Mouse (Mus musculus): Measurements from ENCODE around the gene Rnf157.

Gene Rnf157

DNA sequence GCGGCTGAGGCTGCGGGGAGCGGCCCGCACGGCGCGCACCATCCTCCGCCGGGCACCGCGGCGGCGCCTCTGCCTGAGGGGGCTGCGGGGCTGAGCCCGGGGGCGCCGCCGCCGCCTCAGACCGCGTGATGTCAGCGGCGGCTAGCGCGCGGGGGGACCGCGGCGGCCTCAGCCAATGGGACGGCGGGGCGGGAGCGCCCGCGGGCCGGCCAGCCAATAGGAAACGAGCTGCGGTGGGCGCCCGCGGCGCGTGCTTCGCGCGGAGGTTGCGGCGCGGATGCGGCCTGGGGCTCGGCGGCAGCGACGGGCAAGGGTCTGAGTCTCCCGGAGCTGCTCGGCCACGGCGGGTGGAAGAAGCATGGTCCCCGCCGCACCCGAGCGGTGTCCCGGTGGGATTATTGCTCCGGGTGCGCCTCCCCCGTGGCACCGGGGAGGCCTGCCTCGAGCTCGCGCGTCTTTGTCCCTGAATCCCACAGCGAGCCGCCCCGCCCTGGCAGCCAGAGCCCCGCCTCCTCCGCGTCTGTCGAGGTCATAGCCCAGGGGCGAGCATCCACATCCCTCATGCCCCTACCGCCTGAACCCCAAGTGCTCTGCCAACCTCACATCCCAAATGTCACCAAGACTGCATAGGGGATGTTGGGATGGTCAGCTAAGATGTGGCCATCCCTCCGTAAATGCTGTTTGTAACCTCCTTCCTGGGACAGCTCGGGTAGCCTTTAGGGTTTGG, at the start of gene Rnf157:
Gene Rnf157 (minus strand): TSS at position 129 of the 727 bp plus-strand sequence.
- DNase-seq (ENCODE audit: low spot score), result peak; percentile 87

- DNase-seq (ENCODE audit: low spot score), result no peak
These were observed 47.0 kb upstream of the Rnf157 start for GRCm38 (mm10) chr11:116459786-116460185.

DNA sequence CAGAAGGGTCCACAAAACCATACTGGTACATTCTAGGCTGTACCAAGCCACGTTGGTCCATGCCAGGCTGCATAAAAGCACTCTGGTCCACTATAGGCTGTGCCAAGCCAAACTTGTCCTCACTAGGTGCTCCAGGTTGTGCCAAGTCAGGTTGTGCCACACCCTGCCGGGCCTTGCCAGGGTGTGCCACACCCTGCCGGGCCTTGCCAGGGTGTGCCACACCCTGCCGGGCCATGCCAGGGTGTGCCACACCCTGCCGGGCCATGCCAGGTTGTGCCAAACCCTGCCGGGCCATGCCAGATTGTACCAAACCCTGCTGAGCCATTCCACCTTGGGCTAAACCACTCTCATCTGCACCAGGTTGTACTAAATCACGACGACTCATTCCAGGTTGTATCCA, 43.4 kb upstream of the Rnf157 start:
- no peak for DNase-seq (ENCODE audit: low spot score)

- no peak for DNase-seq (ENCODE audit: low spot score)
These were observed 41.1 kb upstream of the Rnf157 start for GRCm38 (mm10) chr11:116453889-116454288.

DNA sequence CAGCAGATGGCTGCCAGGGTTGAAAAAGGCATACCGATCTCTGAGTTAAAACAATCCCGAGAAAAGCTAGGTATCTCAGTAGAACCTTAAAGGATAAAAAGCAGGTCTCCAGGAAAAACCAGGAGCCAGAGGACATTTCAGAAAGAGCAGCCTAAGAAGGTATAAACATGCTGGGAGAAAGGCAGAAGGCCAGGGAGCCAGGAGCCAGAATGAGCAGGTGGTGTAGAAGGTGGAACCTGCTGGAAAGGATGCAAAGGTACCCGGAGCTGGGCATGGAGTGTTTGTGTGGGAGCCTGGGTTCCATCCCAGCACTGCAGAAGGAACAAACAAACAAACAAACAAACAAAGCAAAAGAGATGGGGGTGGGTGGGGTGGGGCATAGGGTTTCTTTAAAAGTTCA, 36.5 kb upstream of the Rnf157 start:
- no peak for DNase-seq (ENCODE audit: low spot score)

DNA sequence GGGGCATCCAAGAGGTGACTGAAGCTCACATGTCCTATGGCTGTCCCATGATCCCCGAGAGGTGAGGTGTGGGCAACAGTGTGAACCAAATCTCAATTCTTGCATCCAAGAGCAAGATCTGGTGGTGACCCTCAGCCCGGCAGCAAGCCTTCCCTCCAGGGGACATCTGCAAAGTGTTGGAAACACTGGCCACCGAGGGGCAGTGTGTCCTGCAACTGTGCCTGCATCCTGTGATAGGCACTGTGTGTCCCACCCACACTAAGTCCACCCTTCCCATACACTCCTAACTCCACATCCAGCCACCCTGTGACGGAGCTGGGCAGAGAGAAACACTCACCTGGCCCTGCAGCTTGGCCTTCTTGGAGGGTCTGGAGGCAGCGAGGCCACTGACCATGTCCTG, 35.0 kb upstream of the Rnf157 start:
- DNase-seq (ENCODE audit: low spot score), result no peak

DNA sequence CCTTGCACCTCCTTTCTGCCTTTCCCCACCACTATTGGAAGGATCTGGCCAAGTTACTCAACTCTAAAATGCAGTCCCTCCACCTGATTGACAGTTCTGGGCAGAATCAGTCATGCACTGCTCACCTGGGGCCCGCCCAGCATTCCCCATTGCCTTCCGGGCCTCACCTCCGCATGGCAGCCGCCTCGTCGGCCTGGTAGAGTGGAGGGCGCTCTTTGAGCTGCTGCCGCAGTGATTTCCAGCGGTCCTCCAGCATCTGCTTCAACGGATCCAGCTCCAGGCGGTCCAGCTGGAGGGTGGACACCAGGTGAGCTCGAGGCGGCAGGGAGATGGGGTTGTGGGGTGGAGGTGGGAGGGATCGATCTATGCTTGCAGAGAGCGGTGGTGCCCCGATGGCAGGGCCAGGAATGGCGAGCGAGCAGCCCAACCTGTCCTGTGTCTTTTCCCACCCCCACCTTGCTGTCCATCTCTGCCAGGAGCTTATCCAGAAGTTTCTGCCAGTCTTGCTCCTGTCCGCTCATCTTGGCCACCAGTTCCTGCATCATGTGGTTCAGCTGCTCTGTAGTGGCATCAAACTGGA, 33.6 kb upstream of the Rnf157 start:
- no peak for DNase-seq (ENCODE audit: low spot score)

DNA sequence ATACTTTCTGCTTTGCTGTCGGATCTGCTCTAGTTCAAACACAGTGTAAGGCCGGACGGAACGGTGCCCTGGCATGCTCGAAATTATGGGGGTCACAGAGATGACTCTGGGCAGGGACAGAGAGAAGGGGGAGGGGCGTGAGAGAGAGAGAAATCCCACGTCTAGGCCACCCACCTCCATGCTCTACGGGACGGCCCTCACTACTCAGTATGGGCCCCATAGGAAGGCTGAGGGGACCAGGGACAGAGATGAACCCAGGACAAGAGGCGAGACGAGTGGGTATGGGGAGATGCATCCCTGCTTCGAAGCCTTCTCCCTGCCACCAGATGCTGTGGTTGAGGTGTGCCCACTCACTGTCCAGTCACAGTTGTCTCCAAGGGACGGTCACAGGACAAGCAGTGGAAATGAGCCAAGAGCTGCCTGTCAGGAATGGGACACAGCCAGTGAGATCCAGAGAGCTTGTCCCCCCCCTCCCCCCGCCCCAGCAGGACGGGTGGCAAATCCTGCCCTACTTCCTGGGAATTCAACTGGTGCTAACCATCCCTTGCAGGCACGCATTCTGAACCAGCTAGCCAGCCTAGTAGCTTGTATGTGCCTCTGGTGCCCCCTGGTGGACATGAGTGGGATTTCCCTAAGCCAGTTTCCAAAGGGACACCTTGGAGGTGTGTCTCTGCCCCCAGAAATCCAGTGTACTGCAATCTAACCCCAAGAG, 32.9 kb upstream of the Rnf157 start:
- DNase-seq (ENCODE audit: low spot score), result peak; percentile 96

DNA sequence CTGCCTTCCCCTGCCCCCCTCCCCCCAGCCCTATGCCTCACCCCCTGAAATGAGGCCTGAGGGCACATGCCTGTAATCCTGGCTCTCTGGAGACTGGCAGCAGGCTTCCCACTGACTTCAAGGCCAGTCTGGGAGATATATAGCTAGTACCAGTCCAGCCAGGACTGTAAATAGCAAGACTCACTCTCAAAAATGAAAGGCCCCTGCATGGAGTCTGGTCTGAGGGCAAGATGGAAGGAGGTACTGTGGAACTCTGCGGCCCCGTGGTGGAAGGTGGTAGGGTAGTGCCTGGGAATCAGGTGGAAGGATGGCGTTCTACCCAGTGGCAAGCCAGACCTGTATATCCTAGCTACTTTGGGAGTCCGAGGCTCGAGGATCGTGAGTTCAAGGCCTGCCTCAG, 31.1 kb upstream of the Rnf157 start:
- no peak for DNase-seq (ENCODE audit: low spot score)

DNA sequence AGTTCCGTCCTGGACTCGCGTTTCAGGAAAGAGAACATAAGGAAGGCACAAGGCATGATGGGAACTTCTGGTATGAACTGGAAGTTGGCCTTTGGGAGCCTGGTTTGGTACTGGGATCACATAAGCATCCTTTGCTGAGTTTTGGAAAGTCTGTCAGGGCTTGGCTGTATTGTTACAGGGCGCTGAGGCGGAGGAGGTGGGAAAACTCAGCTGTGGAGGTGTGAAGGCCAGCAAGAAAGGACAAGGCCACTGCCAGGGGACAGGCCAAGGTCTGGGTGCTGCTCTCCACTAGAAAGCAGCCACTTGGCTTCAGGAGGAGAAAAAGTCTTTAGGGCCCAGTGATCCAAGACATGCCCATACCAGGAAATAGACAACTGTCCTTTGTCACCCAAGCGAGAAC, 30.5 kb upstream of the Rnf157 start:
- no peak for DNase-seq (ENCODE audit: low spot score)

DNA sequence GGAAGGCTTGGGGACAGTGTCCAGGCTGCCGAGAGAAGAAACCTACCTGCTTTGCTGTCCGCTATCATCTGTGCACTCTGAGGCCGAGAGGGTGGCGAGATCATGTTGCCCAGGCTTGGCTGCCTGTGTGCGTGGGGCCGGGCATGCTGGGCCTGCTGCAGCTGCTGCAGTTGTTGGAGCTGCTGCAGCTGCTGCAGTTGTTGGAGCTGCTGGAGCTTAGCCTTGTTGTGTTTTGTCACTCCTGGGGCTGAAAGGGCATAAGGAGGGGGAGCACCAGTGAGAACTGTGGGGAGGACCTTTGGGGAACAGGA, 30.0 kb upstream of the Rnf157 start:
- no peak for DNase-seq (ENCODE audit: low spot score)

DNA sequence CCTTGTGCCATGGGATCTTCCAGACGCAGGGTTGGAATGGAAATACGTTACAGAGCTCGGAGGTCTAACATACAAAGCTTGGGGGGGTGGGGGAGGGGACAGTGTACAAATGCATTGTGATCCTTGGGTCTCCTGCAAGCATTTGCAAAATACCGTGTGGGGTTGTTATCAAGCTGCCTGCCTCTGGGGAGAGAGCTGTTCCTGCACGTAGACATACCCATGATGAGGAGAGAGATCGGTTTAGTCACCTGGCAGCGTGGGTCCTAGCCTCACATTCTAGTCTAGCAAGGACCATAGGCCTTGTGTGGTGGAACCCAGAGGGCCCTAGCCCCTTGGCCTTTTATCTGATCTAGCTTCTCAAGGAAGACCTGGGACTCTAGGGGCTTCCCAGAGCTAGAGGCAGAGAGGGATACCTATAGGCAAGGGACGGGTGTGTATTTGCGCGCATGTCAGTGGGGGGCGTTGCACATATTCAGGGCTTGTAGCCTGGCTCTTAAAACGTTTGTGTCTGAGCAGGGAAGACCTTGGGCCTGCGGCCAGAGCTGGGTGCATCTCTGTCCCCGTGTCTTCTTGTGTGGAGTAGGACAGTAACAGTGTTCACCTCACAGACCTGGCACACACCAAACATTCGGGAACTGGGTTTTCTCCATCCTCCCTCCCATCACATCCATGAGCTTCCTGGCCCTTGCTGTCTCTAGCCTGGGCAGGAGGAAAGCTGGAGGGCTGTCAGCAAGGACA, 29.5 kb upstream of the Rnf157 start:
- no peak for DNase-seq (ENCODE audit: low spot score)

- no peak for DNase-seq (ENCODE audit: low spot score)
These were observed 27.7 kb upstream of the Rnf157 start for GRCm38 (mm10) chr11:116440408-116441068.

- DNase-seq (ENCODE audit: low spot score), result no peak
These were observed 26.7 kb upstream of the Rnf157 start for GRCm38 (mm10) chr11:116439269-116440240.

GRCm38 (mm10) chr11:116437541-116437940, 24.7 kb upstream of the Rnf157 start:
- DNase-seq (ENCODE audit: low spot score), result no peak

DNA sequence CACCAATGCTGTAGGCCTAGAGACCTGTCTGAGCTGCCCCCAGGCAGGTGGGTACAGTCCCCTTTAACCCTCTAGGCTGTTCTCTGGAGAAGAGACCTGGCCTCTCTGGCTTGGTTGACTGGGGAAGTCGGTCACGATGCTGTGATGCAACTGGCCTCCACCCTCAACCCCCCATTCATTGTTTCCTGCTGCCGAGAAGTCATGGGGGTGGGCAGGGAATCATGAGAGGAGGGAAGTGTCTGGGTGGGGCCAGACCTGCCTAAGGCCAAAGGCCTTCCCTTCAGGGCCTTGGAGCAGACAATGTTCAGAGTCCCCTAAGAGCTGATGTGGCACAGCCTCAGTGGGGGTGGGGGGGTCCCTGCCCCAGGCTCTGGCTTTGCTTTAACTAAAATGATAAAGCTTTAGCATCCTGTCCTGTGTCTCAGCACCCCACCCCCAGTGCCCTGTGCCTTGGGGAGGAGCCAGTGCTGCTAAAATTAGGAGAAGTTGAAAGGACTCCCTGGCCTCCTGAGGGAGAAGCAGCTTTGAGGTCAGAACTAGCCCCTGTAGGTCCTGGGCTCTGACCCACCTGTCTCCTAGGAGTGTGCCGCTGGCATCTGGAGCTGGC, 24.0 kb upstream of the Rnf157 start:
- no peak for DNase-seq (ENCODE audit: low spot score)

- no peak for DNase-seq (ENCODE audit: low spot score)
These were observed 23.3 kb upstream of the Rnf157 start for GRCm38 (mm10) chr11:116435992-116436724.

DNA sequence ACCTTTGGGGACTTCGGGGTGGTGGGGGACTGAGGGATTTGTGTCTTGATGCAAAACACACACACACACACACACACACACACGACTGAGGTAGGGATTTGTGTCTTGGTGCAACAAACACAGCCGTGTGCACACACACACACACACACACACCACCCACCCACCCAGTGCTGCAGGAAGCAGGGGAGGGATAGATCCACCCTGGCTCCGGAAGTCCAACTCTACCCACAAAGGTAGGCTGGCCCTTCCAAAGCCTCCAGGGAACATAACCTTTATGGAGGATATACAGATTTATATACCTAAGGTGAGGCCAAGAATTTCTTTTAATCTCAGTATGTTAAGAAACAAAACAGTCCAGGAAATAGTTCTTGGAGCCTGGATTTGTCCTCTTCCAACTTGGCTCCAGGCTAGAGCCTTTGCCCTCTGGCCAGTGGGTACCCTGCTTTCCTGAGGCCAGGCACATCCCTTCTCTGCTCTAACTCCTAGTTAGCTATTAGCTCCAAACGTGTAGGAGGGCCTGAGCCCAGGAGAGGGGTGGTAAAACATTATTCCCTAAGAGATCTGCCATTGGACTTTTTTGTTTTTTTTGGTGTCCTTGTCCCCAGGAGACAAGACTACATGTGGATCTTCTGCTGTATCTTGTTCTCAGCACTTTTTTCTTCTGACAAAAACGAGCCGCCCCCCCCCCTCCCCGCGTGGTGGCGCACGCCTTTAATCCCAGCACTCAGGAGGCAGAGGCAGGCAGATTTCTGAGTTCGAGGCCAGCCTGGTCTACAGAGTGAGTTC, 22.3 kb upstream of the Rnf157 start:
- DNase-seq (ENCODE audit: low spot score), result no peak

Data from testis, postnatal 10 days (tissue).